Mouse (Mus musculus) stomach, postnatal 0 days (tissue): ENCODE data around the gene Olfr48. TPM values are rescaled to one million over a fixed set of nuclear protein-coding genes. Genes with fewer than 3 reads are reported as not detected.

ENCODE experiments used
- ATAC-seq: fragments of 200-750 bp; cut with Nextera tagmentation; 2 replicates; pipeline ENCODE4 v1.8.0; 2017; ENCODE audit not compliant: low FRiP score, low TSS enrichment
- DNase-seq: peaks from one replicate; pipeline ENCODE4 v3.0.0-alpha.2; 2016; ENCODE audit warnings: low spot score
- H3K27ac ChIP-seq: fragments of 300-500 bp; sonication (generic); replicated peaks from 2 replicates; pipeline ENCODE4 v1.5.1; 2014; ENCODE audit warnings: mild to moderate bottlenecking, control low read depth
- H3K27me3 ChIP-seq: fragments of 300-500 bp; sonication (generic); 2 replicates; pipeline ENCODE4 v1.6.1; 2014; ENCODE audit warnings: low read length; ENCODE audit not compliant: control insufficient read depth, insufficient read depth
- H3K36me3 ChIP-seq: fragments of 300-500 bp; sonication (generic); 2 replicates; pipeline ENCODE4 v1.6.1; 2014; ENCODE audit warnings: low read length, mixed read lengths; ENCODE audit not compliant: control insufficient read depth, insufficient read depth
- H3K4me1 ChIP-seq: fragments of 300-500 bp; sonication (generic); replicated peaks from 2 replicates; pipeline ENCODE4 v1.6.1; 2014; ENCODE audit warnings: antibody characterized with exemption; ENCODE audit not compliant: control insufficient read depth, insufficient read depth
- H3K4me2 ChIP-seq: fragments of 300-500 bp; sonication (generic); replicated peaks from 2 replicates; pipeline ENCODE4 v1.6.1; 2014; ENCODE audit warnings: low read depth, mild to moderate bottlenecking, control low read depth, moderate library complexity
- H3K4me3 ChIP-seq: fragments of 300-500 bp; sonication (generic); 2 replicates; pipeline ENCODE4 v1.5.1; 2014; ENCODE audit warnings: low read depth, low read length, control low read depth
- H3K9ac ChIP-seq: fragments of 300-500 bp; sonication (generic); 2 replicates; pipeline ENCODE4 v1.6.1; 2014; ENCODE audit warnings: mild to moderate bottlenecking, low read length, control low read depth, mixed read lengths
- H3K9me3 ChIP-seq: fragments of 300-500 bp; sonication (generic); 2 replicates; pipeline ENCODE4 v1.6.1; 2016; ENCODE audit warnings: low read length; ENCODE audit not compliant: control insufficient read depth
- CTCF ChIP-seq: IDR thresholded peaks from 2 replicates; pipeline ENCODE4 v1.5.1; 2016; ENCODE audit warnings: antibody characterized with exemption, low read depth, mild to moderate bottlenecking, moderate library complexity
- EP300 ChIP-seq: optimal IDR thresholded peaks from 2 replicates; pipeline ENCODE3; 2016; ENCODE audit warnings: antibody characterized with exemption
- WGBS: fragments of 180-500 bp; shearing (Covaris S2); extraction: QIAGEN DNeasy Blood & Tissue Kit; methylation state at CpG from one replicate; pipeline ENCODE4 v1.1.7; 2014; 5-methylcytosine and 5-hydroxymethylcytosine counted together
- polyA plus RNA-seq: library from polyadenylated mRNA; unstranded; fragments of >200 nt; fragmentation: Nextera tagmentation; extraction: Ambion mirVana; gene quantifications from 2 replicates; pipeline ENCODE4 v1.2.1, GENCODE M21; 2015

Gene Olfr48
- polyA plus RNA-seq = not detected in 2 replicates

DNA sequence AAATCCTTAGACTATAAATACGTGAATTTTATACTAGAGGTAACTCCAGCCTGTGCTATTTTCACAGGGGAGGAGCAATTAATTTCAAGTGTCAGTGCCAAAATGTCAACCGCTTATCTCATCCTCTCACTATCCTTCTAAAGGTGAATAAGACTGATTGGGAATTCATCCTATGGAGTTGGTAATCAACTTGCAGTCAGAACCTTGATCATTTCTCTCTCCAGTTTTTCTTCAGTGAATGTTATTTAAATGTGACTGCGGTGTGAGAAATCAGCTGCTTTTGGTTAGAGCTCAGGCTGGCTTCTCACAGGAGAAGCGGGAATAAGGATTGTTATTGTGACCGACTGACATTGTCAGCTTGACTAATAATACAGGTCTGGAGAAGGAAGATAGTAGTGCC is at the start of gene Olfr48:
TSS of gene Olfr48 (minus strand) at position 101 of the 400 bp plus-strand sequence.
- Histone ChIP-seq H3K27me3 (no peaks in the 10 kb centered on the region), H3K9me3 (no peaks in the 10 kb centered on the region), H3K4me3 (no peak within 1 kb of the TSS), H3K4me2 (no peak within 1 kb of the TSS), H3K4me1 (no peaks in the 10 kb centered on the region), H3K9ac (no peak within 1 kb of the TSS), H3K36me3 (no peaks in the 10 kb centered on the region), H3K27ac (no peak within 1 kb of the TSS)
- no peak for TF ChIP-seq CTCF
- TF ChIP-seq EP300 = no peak
- DNase-seq = no peak
- no peak for ATAC-seq
- 74% methylated on average over 5 of the region's 5 CpGs for WGBS

DNA sequence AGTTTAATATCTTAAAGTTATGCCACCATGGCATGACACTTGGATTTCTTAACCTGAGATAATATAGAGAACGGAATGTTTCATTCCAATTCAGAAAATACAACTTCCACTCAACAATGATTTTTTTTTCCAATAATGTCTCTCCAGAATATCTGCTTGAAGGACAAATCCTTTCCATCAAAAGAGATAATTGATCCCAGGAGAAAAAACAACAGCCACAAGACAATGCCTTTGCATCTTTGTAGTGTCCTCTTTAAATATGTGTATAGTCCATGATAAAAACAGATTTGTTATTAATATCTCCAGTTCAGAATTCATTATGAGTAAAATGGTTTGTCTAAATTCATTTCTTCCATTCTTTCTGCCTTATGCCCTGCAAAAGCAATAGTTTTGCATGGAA is 30.1 kb upstream of the Olfr48 start, which contains the start of gene Olfr1257:
TSS of gene Olfr1257 (plus strand) at position 301 of the 400 bp plus-strand sequence.
- WGBS = 91% methylated on average over 1 of the region's 1 CpGs
- Histone ChIP-seq H3K9ac (no peak within 1 kb of the TSS), H3K4me1 (no peaks in the 10 kb centered on the region), H3K36me3 (no peaks in the 10 kb centered on the region), H3K4me3 (no peak within 1 kb of the TSS), H3K9me3 (no peaks in the 10 kb centered on the region), H3K27me3 (no peaks in the 10 kb centered on the region), H3K4me2 (no peak within 1 kb of the TSS), H3K27ac (no peak within 1 kb of the TSS)
- TF ChIP-seq CTCF (no peak), EP300 (no peak)
- DNase-seq = no peak
- ATAC-seq = no peak

DNA sequence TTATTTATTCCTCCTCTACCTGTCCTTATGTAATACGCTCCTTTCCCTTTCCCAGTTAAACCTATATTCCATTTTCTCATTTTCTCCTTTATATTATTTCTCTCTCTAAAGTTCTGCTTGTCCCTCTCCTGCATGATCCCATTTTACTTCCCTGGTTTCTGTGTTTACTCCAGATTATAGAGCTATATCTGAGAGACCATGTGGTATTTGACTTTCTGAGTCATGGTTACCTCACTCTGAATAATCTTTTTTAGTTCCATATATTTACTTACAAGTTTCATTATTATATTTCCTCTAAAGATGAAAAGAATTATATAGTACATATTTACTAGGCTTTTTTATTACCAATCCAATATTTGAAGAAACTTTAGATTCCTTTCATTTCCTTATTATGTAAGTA is 1.2 kb upstream of the Olfr48 start:
- ATAC-seq = peak; percentile 89
- no peaks in the 10 kb centered on the region for H3K9me3 ChIP-seq

DNA sequence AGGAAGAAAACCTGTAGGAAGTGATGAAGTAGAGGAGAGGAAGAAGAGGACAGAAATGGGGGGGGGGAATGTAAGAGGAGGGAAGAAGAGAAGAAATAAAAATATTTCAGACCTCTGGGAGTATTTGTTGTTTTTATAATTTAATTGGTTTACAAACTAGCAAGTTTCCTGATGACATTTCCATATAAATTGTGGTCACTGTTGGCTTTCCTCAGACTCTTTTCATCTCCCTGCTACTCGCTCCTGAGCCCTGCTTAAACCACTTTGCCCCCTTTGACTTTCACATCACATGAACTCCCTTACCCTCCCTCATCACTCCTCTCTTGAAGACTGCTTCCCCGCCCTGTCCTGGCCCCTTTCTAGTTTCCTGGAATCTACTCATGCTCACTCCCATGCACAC is 6.5 kb downstream of the Olfr48 start, which contains the start of gene Olfr1256:
TSS of gene Olfr1256 (minus strand) at position 101 of the 400 bp plus-strand sequence.
- H3K4me3 ChIP-seq = no peak within 1 kb of the TSS
- no peak within 1 kb of the TSS for H3K27ac ChIP-seq
- H3K9ac ChIP-seq = no peak within 1 kb of the TSS
- H3K36me3 ChIP-seq = no peaks in the 10 kb centered on the region
- H3K9me3 ChIP-seq = no peaks in the 10 kb centered on the region
- DNase-seq = no peak
- no peak for ATAC-seq
- 54% methylated on average over 2 of the region's 2 CpGs for WGBS
- H3K4me2 ChIP-seq = no peak within 1 kb of the TSS
- TF ChIP-seq EP300 = no peak
- no peak for TF ChIP-seq CTCF
- H3K27me3 ChIP-seq = no peaks in the 10 kb centered on the region
- H3K4me1 ChIP-seq = no peaks in the 10 kb centered on the region

More for the DNA sequence above, 1.2 kb upstream of the Olfr48 start:
- no peak for TF ChIP-seq CTCF
- no peak for TF ChIP-seq EP300
- H3K9ac ChIP-seq = no peak overlapping the region
- DNase-seq = no peak
- no peaks in the 10 kb centered on the region for H3K36me3 ChIP-seq
- no peak overlapping the region for H3K4me3 ChIP-seq
- H3K27ac ChIP-seq = no peak overlapping the region
- no peaks in the 10 kb centered on the region for H3K4me1 ChIP-seq
- 76% methylated on average over 1 of the region's 1 CpGs for WGBS
- H3K27me3 ChIP-seq = no peaks in the 10 kb centered on the region
- no peak overlapping the region for H3K4me2 ChIP-seq

DNA sequence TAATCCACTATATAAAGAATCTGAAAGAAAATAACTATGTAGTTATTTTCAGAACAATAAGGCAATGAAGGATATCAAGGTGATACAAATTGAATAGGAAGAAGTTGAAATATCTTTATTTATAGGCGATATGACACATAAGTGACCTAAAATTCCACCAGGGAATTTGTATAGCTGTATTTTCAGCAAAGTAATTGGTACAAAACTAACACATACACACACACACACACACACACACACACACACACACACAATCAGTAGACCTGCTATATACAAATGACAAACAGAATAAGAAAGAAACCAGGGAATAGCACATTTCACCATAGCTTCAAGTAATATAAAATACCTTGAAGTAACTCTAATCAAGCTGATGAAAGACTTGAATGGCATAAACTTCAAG is 27.8 kb downstream of the Olfr48 start:
- Histone ChIP-seq H3K4me2 (no peak overlapping the region), H3K27ac (no peak overlapping the region), H3K9me3 (no peaks in the 10 kb centered on the region), H3K36me3 (no peaks in the 10 kb centered on the region), H3K4me3 (no peak overlapping the region), H3K9ac (no peak overlapping the region), H3K4me1 (no peaks in the 10 kb centered on the region), H3K27me3 (no peaks in the 10 kb centered on the region)
- 83% methylated on average over 1 of the region's 1 CpGs for WGBS
- DNase-seq (no peak), ATAC-seq (no peak)
- TF ChIP-seq EP300 = no peak
- TF ChIP-seq CTCF = no peak

DNA sequence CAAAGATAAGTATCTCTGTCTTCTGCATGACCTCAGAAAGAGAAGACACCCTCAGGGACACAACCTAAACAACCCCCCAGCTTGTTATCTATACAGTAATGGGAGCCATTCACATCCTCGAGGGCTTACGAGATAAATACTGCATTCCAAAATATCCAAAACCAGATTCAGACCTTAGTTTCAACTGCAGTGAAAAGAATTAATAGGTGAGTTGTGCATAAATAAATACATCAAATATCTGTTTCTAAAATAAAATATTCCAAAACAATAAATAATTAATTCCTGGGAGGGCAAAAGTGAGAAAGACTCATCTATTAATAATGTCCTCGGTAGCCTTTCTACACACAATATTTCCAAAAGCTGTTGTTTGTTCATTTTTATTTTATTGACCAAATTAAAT is 36.3 kb downstream of the Olfr48 start, which contains the start of gene Olfr1255:
TSS of gene Olfr1255 (plus strand) at position 301 of the 400 bp plus-strand sequence.
- Histone ChIP-seq H3K27me3 (no peaks in the 10 kb centered on the region), H3K9me3 (no peaks in the 10 kb centered on the region), H3K36me3 (no peaks in the 10 kb centered on the region), H3K4me3 (no peak within 1 kb of the TSS), H3K4me2 (no peak within 1 kb of the TSS), H3K27ac (no peak within 1 kb of the TSS), H3K9ac (no peak within 1 kb of the TSS), H3K4me1 (no peaks in the 10 kb centered on the region)
- DNase-seq (no peak), ATAC-seq (no peak)
- TF ChIP-seq EP300 = no peak
- TF ChIP-seq CTCF = no peak
- 66% methylated on average over 3 of the region's 3 CpGs for WGBS
